Mouse (Mus musculus) liver, adult (tissue): ENCODE measurements around the gene Tanc1.

Experiments
- GATA4 ChIP-seq: IDR thresholded peaks from 2 replicates; pipeline ENCODE4 v1.6.1; 2014; ENCODE audit warnings: mild to moderate bottlenecking, low read length; ENCODE audit not compliant: insufficient replicate concordance

Tanc1 gene

GRCm38 (mm10) chr2:59611831-59612732 lies at the start of gene Tanc1:
Tanc1 (plus strand) TSS chr2:59612042.
- no peak for TF ChIP-seq GATA4

GRCm38 (mm10) chr2:59562215-59562614 lies 49.6 kb upstream of the Tanc1 start:
- TF ChIP-seq GATA4 = no peak

GRCm38 (mm10) chr2:59562696-59563095 lies 49.1 kb upstream of the Tanc1 start:
- no peak for TF ChIP-seq GATA4

GRCm38 (mm10) chr2:59564947-59565346 lies 46.9 kb upstream of the Tanc1 start:
- TF ChIP-seq GATA4 = no peak

GRCm38 (mm10) chr2:59580939-59581338 lies 30.9 kb upstream of the Tanc1 start:
- TF ChIP-seq GATA4 = no peak

- no peak for TF ChIP-seq GATA4
Observed at GRCm38 (mm10) chr2:59583961-59584360, 27.9 kb upstream of the Tanc1 start.

- no peak for TF ChIP-seq GATA4
Observed at GRCm38 (mm10) chr2:59587387-59588095, 24.3 kb upstream of the Tanc1 start.

GRCm38 (mm10) chr2:59588096-59588405 lies 23.8 kb upstream of the Tanc1 start:
- TF ChIP-seq GATA4 = no peak

GRCm38 (mm10) chr2:59593341-59593902 lies 18.4 kb upstream of the Tanc1 start:
- no peak for TF ChIP-seq GATA4

GRCm38 (mm10) chr2:59594095-59594494 lies 17.7 kb upstream of the Tanc1 start:
- TF ChIP-seq GATA4 = no peak

- no peak for TF ChIP-seq GATA4
Observed at GRCm38 (mm10) chr2:59596545-59596944, 15.3 kb upstream of the Tanc1 start.

GRCm38 (mm10) chr2:59598286-59598685 lies 13.6 kb upstream of the Tanc1 start:
- TF ChIP-seq GATA4 = no peak

GRCm38 (mm10) chr2:59598894-59599293 lies 12.9 kb upstream of the Tanc1 start:
- no peak for TF ChIP-seq GATA4

- no peak for TF ChIP-seq GATA4
Observed at GRCm38 (mm10) chr2:59599338-59600111, 12.3 kb upstream of the Tanc1 start.

GRCm38 (mm10) chr2:59600123-59600840 lies 11.6 kb upstream of the Tanc1 start:
- TF ChIP-seq GATA4 = no peak
